Mouse (Mus musculus) heart, embryonic 14.5 days (tissue): ENCODE data around the gene Slc6a15. TPM values are rescaled to one million over a fixed set of nuclear protein-coding genes. Genes with fewer than 3 reads are reported as not detected.

Experiments
- polyA plus RNA-seq: library from polyadenylated mRNA; unstranded; fragments of >200 nt; fragmentation: Nextera tagmentation; extraction: Ambion mirVana; gene quantifications from 2 replicates; pipeline ENCODE4 v1.2.1, GENCODE M21; 2014

Gene Slc6a15
- polyA plus RNA-seq, 1 experiment from 2014 or later = 0.49 TPM

Other genes starting within 250 kb of the Slc6a15 start
- gene Lrriq1, start 131.5 kb upstream of the Slc6a15 start, polyA plus RNA-seq = 0.14 TPM in 1 of 2 replicates, not detected in the other